Mouse (Mus musculus): Measurements from ENCODE around the gene Rbm41. TPM values are rescaled to one million over a fixed set of nuclear protein-coding genes. Genes with fewer than 3 reads are reported as not detected.

Gene Rbm41
- 0.09 and 0.21 TPM in 2 replicates for polyA plus RNA-seq (2012; rRNA removed)

GRCm38 (mm10) chrX:139997740-139998690 lies at the start of gene Rbm41:
Rbm41 (minus strand) TSS chrX:139998595.

GRCm38 (mm10) chrX:139870938-139871791 lies 127.2 kb downstream of the Rbm41 start, which contains the start of gene Morc4:
Morc4 (minus strand) TSS chrX:139871677.

Other genes starting within 250 kb of the Rbm41 start
- gene Ripply1, start 216.2 kb downstream of the Rbm41 start, polyA plus RNA-seq (2012; rRNA removed): 0.45 and 1.0 TPM in 2 replicates
- gene Cldn2, start 197.8 kb downstream of the Rbm41 start, polyA plus RNA-seq (2012; rRNA removed): 44.9 and 52.0 TPM in 2 replicates
- 2.1 and 2.7 TPM in 2 replicates for gene Morc4, start 126.9 kb downstream of the Rbm41 start, polyA plus RNA-seq (2012; rRNA removed)
- gene Nup62cl, start 64.1 kb upstream of the Rbm41 start, polyA plus RNA-seq (2012; rRNA removed): 0.38 TPM in 1 of 2 replicates, not detected in the other
- not detected in 2 replicates for gene Pih1h3b, start 64.3 kb upstream of the Rbm41 start, polyA plus RNA-seq (2012; rRNA removed)